Mouse (Mus musculus): Measurements from ENCODE around the gene Urod.
A peak's percentile ranks its signal among the peaks of the same experiment; 100 is the strongest.

Gene Urod

GRCm38 (mm10) chr4:116995131-116995797 lies 1.1 kb upstream of the Urod start, which contains the start of gene Hectd3:
Gene Hectd3, plus strand, starts transcription at chr4:116995317.
- DNase-seq (ENCODE audit: low spot score) = peak; percentile 72

- peak; percentile 83 for DNase-seq (ENCODE audit: low spot score)
Observed at GRCm38 (mm10) chr4:116991366-116991765, 2.8 kb downstream of the Urod start.

- no peak for DNase-seq (ENCODE audit: low spot score)
Observed at GRCm38 (mm10) chr4:116989731-116990130, 4.5 kb downstream of the Urod start.

GRCm38 (mm10) chr4:116987122-116987456 lies 7.1 kb downstream of the Urod start:
- DNase-seq (ENCODE audit: low spot score) = no peak

- no peak for DNase-seq (ENCODE audit: low spot score)
Observed at GRCm38 (mm10) chr4:116986400-116987121, 7.7 kb downstream of the Urod start.

GRCm38 (mm10) chr4:116985681-116986080 lies 8.5 kb downstream of the Urod start:
- DNase-seq (ENCODE audit: low spot score) = no peak

- no peak for DNase-seq (ENCODE audit: low spot score)
Observed at GRCm38 (mm10) chr4:116976503-116976902, 17.7 kb downstream of the Urod start.

- DNase-seq (ENCODE audit: low spot score) = no peak
Observed at GRCm38 (mm10) chr4:116954951-116955350, 39.3 kb downstream of the Urod start.

- peak; percentile 16 for DNase-seq (ENCODE audit: low spot score)
Observed at GRCm38 (mm10) chr4:116951642-116952041, 42.6 kb downstream of the Urod start.

- DNase-seq (ENCODE audit: low spot score) = no peak
Observed at GRCm38 (mm10) chr4:116944055-116944454, 50.2 kb downstream of the Urod start.

GRCm38 (mm10) chr4:116942695-116943094 lies 51.5 kb downstream of the Urod start:
- no peak for DNase-seq (ENCODE audit: low spot score)

Data from adipocyte (in vitro differentiated cells).